Mouse (Mus musculus) stomach, embryonic 16.5 days (tissue): ENCODE measurements around the gene Dab2. TPM values are rescaled to one million over a fixed set of nuclear protein-coding genes. Genes with fewer than 3 reads are reported as not detected.

Experiments
- ATAC-seq: fragments of 200-750 bp; cut with Nextera tagmentation; 2 replicates; pipeline ENCODE4 v1.8.0; 2017; ENCODE audit warnings: moderate number of reproducible peaks, moderate TSS enrichment; ENCODE audit not compliant: insufficient read depth, low FRiP score
- H3K27ac ChIP-seq: fragments of 300-500 bp; sonication (generic); 2 replicates; pipeline ENCODE4 v1.5.1; 2014; ENCODE audit warnings: low read length
- H3K27me3 ChIP-seq: fragments of 300-500 bp; sonication (generic); 2 replicates; pipeline ENCODE4 v1.6.1; 2014; ENCODE audit warnings: low read length, control low read depth, mixed read lengths; ENCODE audit not compliant: control insufficient read depth, insufficient read depth
- H3K36me3 ChIP-seq: fragments of 300-500 bp; sonication (generic); 2 replicates; pipeline ENCODE4 v1.6.1; 2014; ENCODE audit warnings: low read length; ENCODE audit not compliant: control insufficient read depth, insufficient read depth
- H3K4me1 ChIP-seq: fragments of 300-500 bp; sonication (generic); 2 replicates; pipeline ENCODE4 v1.6.1; 2014; ENCODE audit warnings: low read length, control low read depth, mixed read lengths; ENCODE audit not compliant: control insufficient read depth, insufficient read depth
- H3K4me2 ChIP-seq: fragments of 300-500 bp; sonication (generic); 2 replicates; pipeline ENCODE4 v1.6.1; 2014; ENCODE audit warnings: low read depth, low read length, mixed read lengths
- H3K4me3 ChIP-seq: fragments of 300-500 bp; sonication (generic); replicated peaks from 2 replicates; pipeline ENCODE4 v1.5.1; 2014; ENCODE audit warnings: mild to moderate bottlenecking, low read length
- H3K9ac ChIP-seq: fragments of 300-500 bp; sonication (generic); 2 replicates; pipeline ENCODE4 v1.6.1; 2014; ENCODE audit warnings: low read length
- H3K9me3 ChIP-seq: fragments of 300-500 bp; sonication (generic); replicated peaks from 2 replicates; pipeline ENCODE4 v1.6.1; 2016; ENCODE audit warnings: low read length, control low read depth; ENCODE audit not compliant: control insufficient read depth
- WGBS: fragments of 180-500 bp; shearing (Covaris S2); extraction: QIAGEN DNeasy Blood & Tissue Kit; methylation state at CpG from one replicate; pipeline ENCODE4 v1.1.7; 2014; 5-methylcytosine and 5-hydroxymethylcytosine counted together
- polyA plus RNA-seq: library from polyadenylated mRNA; unstranded; fragments of >200 nt; fragmentation: Nextera tagmentation; extraction: Ambion mirVana; gene quantifications from 2 replicates; pipeline ENCODE4 v1.2.1, GENCODE M21; 2015

Dab2 gene
- polyA plus RNA-seq, 1 experiment from 2014 or later: 50.0 TPM

DNA sequence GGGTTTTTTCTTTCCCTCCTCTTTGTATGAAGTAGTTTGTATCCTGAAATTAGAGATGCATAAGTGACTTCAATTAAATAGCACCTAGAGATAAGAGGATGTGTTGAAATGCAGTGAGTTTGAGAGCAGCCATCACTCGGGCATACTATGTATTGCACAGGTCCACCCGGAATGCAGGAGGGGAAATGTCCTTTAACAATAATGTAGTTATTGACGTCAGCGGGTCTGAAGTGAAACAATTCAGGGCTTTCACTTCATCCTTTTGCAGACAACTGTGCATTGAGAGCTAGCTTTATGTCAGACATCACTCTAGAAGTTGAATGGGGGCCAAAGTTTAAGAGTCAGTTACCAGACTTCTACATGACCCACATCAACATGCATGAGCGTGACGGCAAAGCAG is 40.8 kb downstream of the Dab2 start:
- 73% methylated on average over 6 of the region's 6 CpGs for WGBS

DNA sequence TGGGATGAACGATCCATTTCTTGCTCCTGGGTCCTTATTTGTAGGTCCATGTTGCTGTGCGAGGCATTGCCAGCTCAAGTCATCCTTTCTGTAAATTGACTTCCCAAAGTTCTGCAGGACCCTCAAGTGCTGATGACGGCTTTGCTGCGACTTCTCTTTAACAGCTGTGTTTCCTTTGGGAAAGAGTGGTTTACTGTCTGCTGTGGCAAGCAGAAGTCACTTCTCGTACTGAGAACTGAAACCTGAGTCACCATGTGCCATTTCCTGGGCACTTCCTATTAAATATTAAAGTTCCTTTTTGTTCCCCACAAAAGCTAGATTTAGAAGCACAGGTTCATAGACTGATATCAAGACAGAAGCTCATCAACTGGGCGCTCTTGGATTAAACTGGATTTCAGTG is 41.8 kb downstream of the Dab2 start:
- no peaks in the 10 kb centered on the region for H3K4me1 ChIP-seq
- no peaks in the 10 kb centered on the region for H3K9me3 ChIP-seq
- no peak overlapping the region for H3K4me3 ChIP-seq
- H3K27me3 ChIP-seq: no peaks in the 10 kb centered on the region; the same call in 1 of the 2 replicates
- H3K9ac ChIP-seq: no peak overlapping the region
- H3K36me3 ChIP-seq: no peaks in the 10 kb centered on the region
- no peak overlapping the region for H3K27ac ChIP-seq
- 78% methylated on average over 6 of the region's 6 CpGs for WGBS
- H3K4me2 ChIP-seq: no peak overlapping the region
- ATAC-seq: no peak

More for the DNA sequence above, 40.8 kb downstream of the Dab2 start:
- ATAC-seq: no peak
- Histone ChIP-seq H3K4me3 (no peak overlapping the region), H3K27ac (no peak overlapping the region), H3K27me3 (no peaks in the 10 kb centered on the region; the same call in 1 of the 2 replicates), H3K9me3 (no peaks in the 10 kb centered on the region), H3K36me3 (no peaks in the 10 kb centered on the region), H3K4me1 (no peaks in the 10 kb centered on the region), H3K9ac (no peak overlapping the region), H3K4me2 (no peak overlapping the region)

DNA sequence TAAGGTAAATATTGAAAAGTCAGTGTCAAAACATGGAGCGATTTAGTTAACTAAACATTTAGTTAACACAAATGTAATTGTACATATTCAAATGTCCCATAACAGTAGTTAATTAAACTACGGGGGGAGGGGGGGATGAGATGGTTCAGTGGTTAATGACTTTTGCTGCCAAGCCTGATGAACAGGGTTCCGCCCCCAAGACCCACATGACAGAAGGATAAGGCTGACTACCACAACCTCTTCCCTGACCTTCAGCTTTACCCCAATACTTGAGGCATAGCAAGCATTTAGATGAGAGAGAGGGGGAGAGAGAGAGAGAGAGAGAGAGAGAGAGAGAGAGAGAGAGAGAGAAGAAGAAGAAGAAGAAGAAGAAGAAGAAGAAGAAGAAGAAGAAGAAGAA is 54.3 kb downstream of the Dab2 start:
- no peak overlapping the region for H3K4me3 ChIP-seq
- 79% methylated on average over 3 of the region's 3 CpGs for WGBS
- H3K9me3 ChIP-seq: no peaks in the 10 kb centered on the region
- H3K36me3 ChIP-seq: no peaks in the 10 kb centered on the region
- no peak for ATAC-seq
- no peak overlapping the region for H3K4me2 ChIP-seq
- H3K27me3 ChIP-seq: no peaks in the 10 kb centered on the region
- no peak overlapping the region for H3K9ac ChIP-seq
- H3K27ac ChIP-seq: no peak overlapping the region
- no peaks in the 10 kb centered on the region for H3K4me1 ChIP-seq

DNA sequence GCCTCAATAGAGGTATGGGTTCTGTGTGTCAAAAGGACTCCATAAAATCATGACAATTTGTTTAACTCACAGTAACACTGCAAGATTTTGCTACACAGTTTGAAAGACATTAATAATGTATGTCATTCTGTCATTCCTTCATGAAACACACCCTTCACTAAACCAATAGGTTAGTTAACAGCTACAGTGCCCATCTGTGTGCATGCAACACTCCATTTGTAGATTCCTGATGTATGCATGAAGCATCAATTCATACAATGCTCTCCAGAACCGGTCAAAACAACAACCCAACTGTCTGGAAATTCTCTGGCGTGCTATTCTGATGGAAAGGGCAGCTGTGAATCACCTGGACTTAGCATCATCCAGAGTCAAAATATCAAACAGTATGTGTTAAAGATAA is 60.3 kb downstream of the Dab2 start:
- Histone ChIP-seq H3K4me3 (no peak overlapping the region), H3K36me3 (no peaks in the 10 kb centered on the region), H3K9me3 (no peaks in the 10 kb centered on the region), H3K4me1 (no peaks in the 10 kb centered on the region), H3K27me3 (no peaks in the 10 kb centered on the region), H3K9ac (no peak overlapping the region), H3K4me2 (no peak overlapping the region), H3K27ac (no peak overlapping the region)
- WGBS: 84% methylated on average over 2 of the region's 2 CpGs
- ATAC-seq: no peak

- Histone ChIP-seq H3K4me3 (no peak overlapping the region), H3K9ac (no peak overlapping the region), H3K4me1 (no peaks in the 10 kb centered on the region), H3K36me3 (no peaks in the 10 kb centered on the region), H3K9me3 (no peaks in the 10 kb centered on the region), H3K27me3 (no peaks in the 10 kb centered on the region), H3K4me2 (no peak overlapping the region), H3K27ac (no peak overlapping the region)
- WGBS: 48% methylated on average over 1 of the region's 1 CpGs
- ATAC-seq: no peak
Measured at GRCm38 (mm10) chr15:6369974-6370373, 70.4 kb downstream of the Dab2 start.

DNA sequence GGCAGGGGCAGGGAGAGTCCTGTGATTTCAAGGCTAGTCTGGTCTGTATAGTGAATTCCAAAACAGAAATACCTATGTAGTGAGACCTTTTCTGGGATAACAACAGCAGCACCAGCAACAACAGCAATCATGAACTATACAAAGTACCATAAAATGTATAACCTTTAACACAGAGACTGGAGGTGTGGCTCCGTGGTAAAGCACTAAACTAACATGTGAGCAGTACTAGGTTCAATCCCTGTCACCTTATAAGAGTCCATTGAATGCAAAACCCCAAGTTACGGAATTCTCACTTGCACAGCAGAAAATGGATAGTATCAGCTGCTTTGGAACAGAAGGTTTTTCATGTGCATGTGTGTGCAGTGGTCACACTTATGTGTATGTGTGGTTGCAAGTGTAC is 71.9 kb downstream of the Dab2 start:
- H3K9me3 ChIP-seq: no peaks in the 10 kb centered on the region
- no peaks in the 10 kb centered on the region for H3K36me3 ChIP-seq
- 89% methylated on average over 2 of the region's 2 CpGs for WGBS
- no peak for ATAC-seq
- H3K27me3 ChIP-seq: no peaks in the 10 kb centered on the region
- H3K4me3 ChIP-seq: no peak overlapping the region
- no peak overlapping the region for H3K4me2 ChIP-seq
- no peaks in the 10 kb centered on the region for H3K4me1 ChIP-seq
- H3K9ac ChIP-seq: no peak overlapping the region
- no peak overlapping the region for H3K27ac ChIP-seq

- Histone ChIP-seq H3K27ac (no peak overlapping the region), H3K9me3 (no peaks in the 10 kb centered on the region), H3K9ac (no peak overlapping the region), H3K36me3 (no peaks in the 10 kb centered on the region), H3K4me1 (no peaks in the 10 kb centered on the region), H3K4me3 (no peak overlapping the region), H3K4me2 (no peak overlapping the region), H3K27me3 (no peaks in the 10 kb centered on the region)
- ATAC-seq: no peak
- 70% methylated on average over 13 of the region's 13 CpGs for WGBS
Measured at GRCm38 (mm10) chr15:6375016-6375415, 75.4 kb downstream of the Dab2 start.

DNA sequence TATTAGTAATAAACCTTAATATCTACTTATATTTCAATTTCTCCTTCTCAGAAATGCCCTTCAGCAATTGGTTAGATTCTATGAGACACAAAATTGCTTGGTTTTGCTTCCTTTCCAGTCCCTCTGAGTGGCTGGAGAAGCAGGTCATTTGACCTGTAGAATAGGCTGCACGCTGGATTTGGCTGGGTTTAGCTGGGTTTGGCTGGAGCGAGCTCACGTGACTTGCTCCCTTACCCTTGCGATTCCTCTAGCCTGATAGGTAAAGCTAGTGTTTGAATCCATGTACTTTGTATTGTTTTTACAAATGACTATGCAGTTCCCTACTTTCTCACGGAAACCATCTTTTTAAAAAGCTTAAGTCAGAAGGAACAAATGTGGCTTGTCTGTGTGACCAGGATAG is 76.4 kb downstream of the Dab2 start:
- WGBS: 73% methylated on average over 5 of the region's 5 CpGs
- H3K4me2 ChIP-seq: no peak overlapping the region
- no peak overlapping the region for H3K4me3 ChIP-seq
- no peaks in the 10 kb centered on the region for H3K4me1 ChIP-seq
- H3K36me3 ChIP-seq: no peaks in the 10 kb centered on the region
- H3K9me3 ChIP-seq: no peaks in the 10 kb centered on the region
- H3K27me3 ChIP-seq: no peaks in the 10 kb centered on the region
- no peak overlapping the region for H3K9ac ChIP-seq
- ATAC-seq: no peak
- no peak overlapping the region for H3K27ac ChIP-seq

DNA sequence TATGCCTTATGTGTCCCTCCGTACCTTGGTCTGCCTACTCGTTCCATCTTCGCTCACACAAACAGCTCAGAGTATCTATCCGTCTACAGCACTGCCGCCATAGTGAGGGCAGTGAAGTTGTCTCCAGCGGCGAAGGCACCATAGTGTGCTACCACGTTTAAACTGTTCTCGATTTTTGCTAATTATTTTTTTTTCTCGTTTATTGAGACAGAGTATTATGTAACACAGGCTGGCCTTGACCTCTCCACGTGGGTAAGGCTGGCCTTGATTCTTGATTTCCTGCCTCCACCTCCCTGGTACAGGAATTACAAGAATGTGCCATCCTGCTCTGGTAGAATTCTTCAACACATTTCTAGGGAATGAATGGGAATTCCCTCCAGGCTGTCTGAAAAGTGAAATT is 77.2 kb downstream of the Dab2 start:
- Histone ChIP-seq H3K27ac (no peak overlapping the region), H3K4me1 (no peaks in the 10 kb centered on the region), H3K9ac (no peak overlapping the region), H3K9me3 (no peaks in the 10 kb centered on the region), H3K27me3 (no peaks in the 10 kb centered on the region), H3K36me3 (no peaks in the 10 kb centered on the region), H3K4me2 (no peak overlapping the region), H3K4me3 (no peak overlapping the region)
- ATAC-seq: no peak
- whole genome bisulfite sequencing: 79% methylated on average over 11 of the region's 11 CpGs

- no peak overlapping the region for H3K9ac ChIP-seq
- ATAC-seq: peak; percentile 16; the same call in 1 of the 2 replicates
- H3K9me3 ChIP-seq: no peaks in the 10 kb centered on the region
- H3K27ac ChIP-seq: no peak overlapping the region
- no peaks in the 10 kb centered on the region for H3K27me3 ChIP-seq
- no peaks in the 10 kb centered on the region for H3K36me3 ChIP-seq
- WGBS: 12% methylated on average over 6 of the region's 6 CpGs
- H3K4me1 ChIP-seq: peaks cover 9% of the 10 kb centered on the region
- no peak overlapping the region for H3K4me3 ChIP-seq
- peak overlapping the region; percentile 6; the same call in 1 of the 2 replicates for H3K4me2 ChIP-seq
Measured at GRCm38 (mm10) chr15:6384027-6384426, 84.4 kb downstream of the Dab2 start.
